In genomic region chr14:21439785-21440184, GRCm38 (mm10) we compare ENCODE assay signal across 11 mouse cellular contexts. TPM values are rescaled to one million over a fixed set of nuclear protein-coding genes. Genes with fewer than 3 reads are reported as not detected.
A peak's percentile ranks its signal among the peaks of the same experiment; 100 is the strongest.
DNase-seq lines count a peak whose midpoint lies in the region; ATAC-seq and TF ChIP-seq lines count a peak whose summit lies in the region.
"Had no signal": no experiment of that assay in that cellular context is flagged by ENCODE, and none has a peak within 500 bp of the region (broad histone marks: within the 10 kb centered on the region; RNA-seq: fewer than 3 reads in every experiment).

No protein-coding gene starts in this region.

- DNase-seq in heart, adult 18-20 months = no peak
- DNase-seq in MN1 (ENCODE audit: low spot score) = peak; percentile 58
- DNase-seq in embryo, embryonic 11 days = peak; percentile 53
- DNase-seq in urinary bladder, postnatal 10 days (ENCODE audit: low spot score) = no peak
- DNase-seq in left cerebral cortex, postnatal 10 days (ENCODE audit: extremely low spot score in 1 of 2, low spot score in 2 of 2) = no peak
- DNase-seq in urinary bladder, postnatal 25 days (ENCODE audit: low spot score) = no peak
- DNase-seq: layer of hippocampus, postnatal 36 days had no signal

- peak; percentile 47; the same call in 1 of the 2 replicates for ATAC-seq in heart, embryonic 15.5 days (replicated peaks; ENCODE audit: insufficient number of reproducible peaks, insufficient read depth, low FRiP score, low read depth)
- peak; percentile 46 for ATAC-seq in intestine, postnatal 0 days
- ATAC-seq: lung, postnatal 0 days had no signal

- 34% methylated on average over 4 of the region's 4 CpGs for WGBS in heart, embryonic 15.5 days
- WGBS in intestine, postnatal 0 days = 9% methylated on average over 4 of the region's 4 CpGs

- H3K9ac ChIP-seq in heart, embryonic 15.5 days = no peak overlapping the region
- H3K9ac ChIP-seq in intestine, postnatal 0 days (ENCODE audit: low read depth, low read length) = no peak overlapping the region
- H3K9ac ChIP-seq: hindbrain, embryonic 15.5 days had no signal

- no peak overlapping the region for H3K4me3 ChIP-seq in heart, embryonic 15.5 days
- no peak overlapping the region for H3K4me3 ChIP-seq in intestine, postnatal 0 days (ENCODE audit: low read depth, low read length)
- H3K4me3 ChIP-seq: hindbrain, embryonic 15.5 days had no signal

- no peaks in the 10 kb centered on the region for H3K27me3 ChIP-seq in heart, embryonic 15.5 days
- no peaks in the 10 kb centered on the region for H3K27me3 ChIP-seq in intestine, postnatal 0 days (replicated peaks; ENCODE audit: control insufficient read depth, insufficient read depth, low read length)
- H3K27me3 ChIP-seq: hindbrain, embryonic 15.5 days had no signal

- no peaks in the 10 kb centered on the region for H3K9me3 ChIP-seq in heart, embryonic 15.5 days (replicated peaks)
- no peaks in the 10 kb centered on the region for H3K9me3 ChIP-seq in intestine, postnatal 0 days (ENCODE audit: control insufficient read depth)
- H3K9me3 ChIP-seq: hindbrain, embryonic 15.5 days had no signal

- peaks cover 30% of the 10 kb centered on the region for H3K4me1 ChIP-seq in heart, embryonic 15.5 days (replicated peaks)
- H3K4me1 ChIP-seq in intestine, postnatal 0 days (replicated peaks; ENCODE audit: control insufficient read depth, insufficient read depth, low read length) = 0 out of 2 replicates have a peak, but pooled peaks cover 4% of the 10 kb centered on the region

- no peaks in the 10 kb centered on the region for H3K36me3 ChIP-seq in heart, embryonic 15.5 days
- H3K36me3 ChIP-seq in intestine, postnatal 0 days (ENCODE audit: control insufficient read depth, insufficient read depth) = no peaks in the 10 kb centered on the region
- H3K36me3 ChIP-seq: hindbrain, embryonic 15.5 days had no signal

- H3K27ac ChIP-seq in heart, embryonic 15.5 days = no peak overlapping the region
- H3K27ac ChIP-seq in intestine, postnatal 0 days (ENCODE audit: low read depth, low read length) = no peak overlapping the region
- H3K27ac ChIP-seq: hindbrain, embryonic 15.5 days had no signal

- TF ChIP-seq CTCF in intestine, postnatal 0 days (IDR thresholded peaks at IDR 0.05; ENCODE audit: low read depth) = no peak

- intact Hi-C loops in left cerebral cortex, postnatal 10 days (cut with DNase I) = no loop called here

- no peak overlapping the region for H3K4me2 ChIP-seq in heart, embryonic 15.5 days
- H3K4me2 ChIP-seq in intestine, postnatal 0 days (replicated peaks; ENCODE audit: low read depth) = no peak overlapping the region
- H3K4me2 ChIP-seq: hindbrain, embryonic 15.5 days had no signal

RNA-seq across cellular contexts. Expression of gene Kat6b, which starts 41.4 kb away (rescaled TPM):
- 9.4 and 11.1 TPM in 2 replicates for polyA plus RNA-seq in heart, embryonic 15.5 days (2015; fragmentation: Nextera tagmentation; extraction: Ambion mirVana)
- 10 to 100 TPM; 18.8 to 27.6 TPM for total RNA-seq in heart, adult 18-20 months (2021)
- polyA plus RNA-seq in intestine, postnatal 0 days (2015; fragmentation: Nextera tagmentation; extraction: Ambion mirVana) = 4.8 and 5.5 TPM in 2 replicates
- total RNA-seq in left cerebral cortex, postnatal 10 days (2021) = 10 to 100 TPM; 63.8 to 65.1 TPM

Comparison
In these comparisons a context has a peak if more than half of its experiments do, and no peak if none do; other contexts are left out.
1. DNase-seq: peak in MN1 (single experiment) and embryo, embryonic 11 days (single experiment); none in heart, adult 18-20 months (0 of 2), urinary bladder, postnatal 10 days (single experiment), left cerebral cortex, postnatal 10 days (0 of 2) and urinary bladder, postnatal 25 days (single experiment).